Mouse (Mus musculus) WW6 (cell line): ENCODE results near the gene Scn3b.

ENCODE experiments used
- DNase-seq: peaks from one replicate; pipeline ENCODE4 v3.0.0-alpha.2; 2013; ENCODE audit warnings: low read depth, low spot score

Gene Scn3b

DNA sequence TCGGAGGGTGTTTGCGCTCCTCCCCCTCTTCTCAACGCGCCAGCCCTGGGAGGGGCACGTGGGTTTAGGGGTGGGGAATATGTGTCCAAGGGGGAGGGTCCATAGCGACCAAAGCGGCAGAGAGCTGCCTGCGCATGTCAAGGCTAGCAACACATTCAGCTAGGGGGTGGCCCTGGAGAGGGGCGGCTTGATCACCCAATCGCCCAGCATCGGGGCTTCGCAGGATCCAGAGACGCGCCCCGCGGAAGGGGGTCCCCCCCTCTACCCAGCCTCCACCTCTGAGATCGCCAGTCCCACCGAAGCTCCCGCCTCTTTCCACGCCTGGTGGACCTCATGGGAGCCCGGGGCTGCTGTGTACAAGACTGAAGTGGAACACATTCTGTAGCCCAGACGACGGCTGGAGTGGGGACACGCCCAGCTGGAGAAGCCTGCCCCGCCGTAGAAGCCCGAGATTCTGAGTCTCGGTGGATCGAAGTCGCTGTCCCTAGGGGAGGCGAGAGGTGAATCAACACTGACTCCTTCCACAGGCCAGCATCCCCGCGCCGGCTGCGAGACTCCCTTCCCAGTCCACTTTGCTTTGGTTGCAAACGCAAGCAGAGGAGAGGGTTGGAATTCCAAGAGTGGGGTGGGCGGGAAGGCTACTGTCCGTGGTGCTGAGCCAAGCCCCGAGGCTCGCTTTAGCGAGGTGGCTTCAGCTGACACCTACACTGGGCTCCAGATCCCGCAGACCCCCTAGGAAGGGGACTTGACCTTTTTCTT lies at the start of gene Scn3b:
Scn3b (plus strand) TSS at position 115 of the 759 bp plus-strand sequence.
- peak; percentile 54 for DNase-seq

DNA sequence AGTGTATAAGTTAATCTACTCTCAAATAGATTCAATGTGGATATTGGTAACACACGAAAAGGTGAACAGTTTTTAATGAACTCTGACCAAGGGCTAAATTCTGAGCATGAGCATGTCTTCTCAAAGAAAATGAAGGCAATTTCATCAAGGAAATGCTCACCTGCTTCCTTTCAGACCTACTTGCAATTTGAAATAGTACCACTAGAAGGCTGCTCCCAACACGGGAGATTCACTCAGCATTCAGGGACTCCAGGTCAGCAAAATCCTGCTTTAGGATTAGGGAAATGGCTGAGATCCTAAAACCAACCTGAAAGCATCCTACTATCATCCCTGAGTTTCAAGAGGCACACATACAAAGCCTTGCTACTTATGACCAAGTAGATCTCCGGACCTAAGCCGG lies 44.7 kb upstream of the Scn3b start:
- DNase-seq, result no peak

DNA sequence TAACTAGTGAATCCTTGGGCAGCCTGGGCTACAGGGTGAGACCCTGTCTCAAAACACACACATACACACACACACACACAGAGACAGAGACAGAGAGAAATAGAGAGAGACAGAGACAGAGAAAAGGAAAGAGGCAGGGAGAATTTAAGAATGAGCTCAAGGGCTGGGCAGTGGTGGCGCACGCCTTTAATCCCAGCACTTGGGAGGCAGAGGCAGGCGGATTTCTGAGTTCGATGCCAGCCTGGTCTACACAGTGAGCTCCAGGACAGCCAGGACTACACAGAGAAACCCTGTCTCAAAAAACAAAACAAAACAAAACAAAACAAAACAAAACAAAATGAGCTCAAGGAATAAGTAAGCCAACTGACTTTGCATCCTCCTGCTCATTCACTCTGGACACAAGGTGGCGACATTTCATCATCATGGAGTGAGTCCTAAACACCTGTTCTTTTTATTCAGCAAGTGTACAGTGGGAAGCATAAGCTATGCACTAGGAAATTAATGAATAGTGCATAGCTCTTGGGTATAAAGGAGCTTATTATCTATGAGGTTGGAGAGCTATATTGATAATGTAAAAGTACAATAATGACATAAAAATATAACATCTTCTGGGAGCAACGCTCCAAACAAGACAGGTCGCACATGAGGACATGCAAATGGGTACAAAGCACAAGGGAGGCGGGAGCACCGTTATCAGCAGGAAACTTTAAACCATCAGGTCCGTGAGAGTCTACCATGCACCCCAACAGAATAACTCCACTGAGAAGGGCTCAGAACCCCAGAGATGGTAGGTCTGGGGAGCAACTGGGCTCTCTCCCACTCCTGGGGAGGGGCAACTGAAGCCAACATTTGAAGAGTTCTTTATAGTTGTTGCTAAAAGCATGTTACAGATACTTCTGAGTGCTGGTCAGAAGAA lies 40.9 kb upstream of the Scn3b start:
- DNase-seq, result no peak

DNA sequence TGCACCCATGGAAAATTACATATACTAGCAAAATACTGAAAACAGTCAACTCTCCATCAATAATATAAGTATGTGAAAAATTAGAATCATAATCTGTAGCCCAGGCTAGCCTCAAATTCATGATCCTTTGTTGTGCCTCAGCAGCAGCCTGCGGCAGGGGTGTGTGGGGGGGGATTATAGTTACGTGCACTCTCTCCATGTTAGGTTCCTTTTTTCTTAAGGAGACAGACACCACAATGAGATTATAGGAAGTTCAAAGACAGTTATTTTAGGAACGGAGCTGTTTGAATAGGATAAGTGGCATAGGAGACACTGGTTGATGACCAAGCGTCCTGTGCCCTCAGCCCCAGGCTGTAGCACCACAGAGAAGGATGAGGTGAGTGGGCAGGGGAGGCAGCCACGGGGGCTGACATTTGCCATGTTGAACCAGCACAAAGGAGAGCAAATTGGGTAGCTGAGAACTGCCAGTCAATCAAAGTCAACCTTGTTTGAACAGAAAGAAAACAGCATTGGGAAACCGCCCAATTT lies 40.1 kb upstream of the Scn3b start:
- no peak for DNase-seq

DNA sequence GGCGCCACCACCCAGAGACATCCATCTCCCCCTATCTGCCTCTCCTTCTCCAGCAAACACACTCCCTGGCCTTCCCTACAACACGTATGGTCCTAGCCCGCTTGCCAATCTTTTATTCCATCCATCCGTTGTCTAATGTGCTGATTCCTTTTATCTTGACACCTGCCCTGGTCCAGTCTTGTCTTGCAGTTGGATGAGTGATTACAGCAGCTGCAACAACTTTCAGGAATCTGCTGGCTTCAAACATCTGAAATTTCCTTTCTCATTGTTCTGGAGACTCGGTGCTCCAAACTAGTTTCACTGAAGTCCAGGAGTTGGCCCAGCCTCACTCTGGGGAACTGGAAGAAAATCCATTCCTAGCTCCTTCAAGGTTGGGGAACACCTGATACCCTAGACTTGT lies 39.5 kb upstream of the Scn3b start:
- no peak for DNase-seq

DNA sequence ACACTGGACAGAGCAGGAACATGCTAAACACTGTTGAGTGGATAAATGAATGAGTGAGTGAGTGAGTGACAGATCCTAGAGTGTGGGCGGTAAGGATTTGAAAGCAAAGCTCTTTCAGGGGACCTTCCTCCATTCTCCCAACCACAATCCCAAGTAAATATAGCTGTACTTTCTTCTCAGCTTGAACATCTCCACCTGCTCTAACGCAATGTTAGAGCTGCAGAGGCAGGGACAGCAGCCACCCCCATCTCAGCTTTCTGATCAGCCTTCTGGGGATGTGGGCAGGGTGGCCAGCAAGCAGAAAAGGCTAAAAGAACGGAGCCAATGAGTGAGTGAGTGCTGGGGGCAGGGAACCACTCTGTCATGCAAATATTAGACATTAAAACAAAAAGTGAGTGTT lies 38.0 kb upstream of the Scn3b start:
- DNase-seq, result no peak

DNA sequence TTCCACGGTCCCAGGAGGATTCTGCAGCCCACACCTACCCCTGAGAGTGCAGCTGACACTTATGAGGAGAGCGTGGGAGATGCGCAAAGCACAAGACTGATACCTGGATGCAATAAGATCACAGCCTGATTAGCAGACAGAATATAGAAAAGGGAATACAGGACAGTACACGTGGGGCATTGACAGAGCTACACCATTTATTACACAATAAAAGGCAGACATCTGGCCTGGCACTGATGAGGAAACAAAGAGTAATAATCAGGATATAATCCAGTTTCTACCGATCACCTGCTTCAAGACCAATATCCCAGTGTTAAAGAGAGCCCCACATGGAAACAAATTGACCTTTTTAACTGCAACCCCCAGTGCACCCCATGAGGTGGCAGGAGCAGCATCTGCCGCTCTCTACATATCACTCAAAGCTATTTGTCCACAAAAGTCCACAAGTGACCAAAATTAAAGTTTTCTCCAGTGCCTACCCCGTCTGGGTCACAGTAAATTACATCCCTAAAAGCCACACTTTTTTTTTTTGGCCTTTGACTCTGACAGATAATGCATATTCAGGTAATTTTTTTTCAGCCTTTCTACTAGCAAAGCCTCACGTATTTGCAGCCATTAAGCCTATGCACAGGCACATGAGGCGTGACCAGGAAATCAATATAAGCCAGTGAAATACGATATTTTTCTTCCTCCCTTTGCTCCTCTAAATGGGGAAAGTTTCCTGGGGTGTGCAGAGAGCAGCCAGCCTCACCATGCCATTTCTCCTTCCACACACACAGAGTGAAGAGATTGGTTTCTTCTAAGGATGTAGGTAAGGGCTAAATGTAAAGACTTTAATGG lies 34.6 kb upstream of the Scn3b start:
- no peak for DNase-seq

DNA sequence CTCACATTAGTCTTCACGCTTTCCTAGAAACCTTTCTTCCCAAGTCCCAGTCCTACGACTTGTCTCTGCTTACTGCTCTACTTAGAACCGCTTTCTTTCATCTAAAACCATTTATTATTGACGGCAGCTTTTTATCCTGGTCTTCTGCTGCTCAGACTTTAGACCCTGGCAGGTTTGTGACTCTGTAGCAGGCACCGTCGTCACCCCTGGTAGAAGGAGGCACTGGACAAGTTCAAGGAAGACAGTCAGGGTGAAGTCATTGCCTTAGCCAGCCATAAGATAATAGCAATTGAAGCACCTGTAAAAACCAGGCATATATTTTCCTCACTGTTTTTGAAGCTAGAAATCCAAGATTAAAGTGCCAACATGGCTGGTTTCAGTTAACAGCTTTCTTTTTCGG lies 33.8 kb upstream of the Scn3b start:
- DNase-seq, result no peak

DNA sequence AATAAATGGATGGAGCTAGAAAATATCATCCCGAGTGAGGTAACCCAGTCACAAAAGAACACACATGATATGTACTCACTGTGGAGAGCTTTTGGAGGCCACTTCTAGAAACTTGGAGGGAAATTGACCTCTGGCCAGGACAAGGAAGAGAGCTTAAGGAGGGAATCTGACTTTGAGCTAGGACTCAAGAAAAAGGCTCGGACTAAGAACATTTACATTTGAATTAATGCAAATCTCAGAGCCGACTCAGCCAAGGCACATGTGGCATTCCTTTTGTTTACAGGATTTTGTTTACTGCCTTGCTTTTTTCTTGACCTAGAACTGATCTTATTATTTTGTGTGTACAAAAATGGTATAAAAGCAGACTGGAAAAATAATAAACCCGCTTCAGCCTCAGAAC lies 29.3 kb upstream of the Scn3b start:
- no peak for DNase-seq

DNA sequence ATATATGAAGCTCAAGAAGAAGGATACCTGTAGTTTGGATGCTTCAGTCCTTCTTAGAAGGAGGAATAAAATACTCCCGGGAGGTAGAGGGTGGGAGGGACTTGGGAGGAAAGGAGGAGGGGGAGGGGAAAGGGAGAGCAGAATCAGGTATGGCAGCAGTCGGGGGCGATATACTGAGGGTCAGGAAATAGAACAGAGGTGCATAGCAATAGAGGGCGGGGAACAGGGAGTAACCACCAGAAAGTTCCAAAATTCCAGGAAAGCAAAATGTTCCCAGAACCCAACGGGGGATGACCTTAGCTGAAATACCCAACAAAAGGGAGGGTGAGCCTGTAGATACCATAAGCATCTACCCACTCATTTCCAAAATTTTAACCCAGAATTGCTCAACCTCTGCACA lies 28.7 kb upstream of the Scn3b start:
- no peak for DNase-seq

DNA sequence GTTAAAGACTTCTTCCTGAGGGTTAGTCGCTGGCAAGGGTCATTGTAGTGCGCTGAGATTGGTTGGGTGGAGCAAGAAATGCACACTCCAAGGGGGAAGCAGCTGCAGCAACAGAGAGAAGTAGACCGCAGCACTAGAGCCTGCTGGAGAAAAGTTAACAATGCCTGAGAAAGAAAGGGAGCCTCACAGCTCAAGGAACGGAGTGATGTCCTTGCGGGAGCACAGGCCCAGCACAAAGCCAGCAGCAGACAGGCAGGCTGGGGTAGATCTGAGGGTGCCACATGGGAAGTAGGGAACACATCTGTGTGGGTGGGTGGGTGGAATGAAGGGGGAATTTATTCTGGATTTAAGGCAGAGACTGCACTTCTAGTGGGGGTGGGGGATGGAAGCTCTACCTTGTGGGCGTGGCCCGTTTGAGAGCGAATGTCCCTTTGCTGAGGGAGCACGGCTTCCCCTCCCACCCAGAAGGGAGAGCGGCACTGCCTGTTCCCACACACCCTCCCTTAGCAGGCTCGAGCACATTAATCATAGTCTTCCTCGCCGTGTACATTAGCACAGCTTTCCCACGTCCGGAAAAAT lies 27.7 kb upstream of the Scn3b start:
- DNase-seq, result no peak

DNA sequence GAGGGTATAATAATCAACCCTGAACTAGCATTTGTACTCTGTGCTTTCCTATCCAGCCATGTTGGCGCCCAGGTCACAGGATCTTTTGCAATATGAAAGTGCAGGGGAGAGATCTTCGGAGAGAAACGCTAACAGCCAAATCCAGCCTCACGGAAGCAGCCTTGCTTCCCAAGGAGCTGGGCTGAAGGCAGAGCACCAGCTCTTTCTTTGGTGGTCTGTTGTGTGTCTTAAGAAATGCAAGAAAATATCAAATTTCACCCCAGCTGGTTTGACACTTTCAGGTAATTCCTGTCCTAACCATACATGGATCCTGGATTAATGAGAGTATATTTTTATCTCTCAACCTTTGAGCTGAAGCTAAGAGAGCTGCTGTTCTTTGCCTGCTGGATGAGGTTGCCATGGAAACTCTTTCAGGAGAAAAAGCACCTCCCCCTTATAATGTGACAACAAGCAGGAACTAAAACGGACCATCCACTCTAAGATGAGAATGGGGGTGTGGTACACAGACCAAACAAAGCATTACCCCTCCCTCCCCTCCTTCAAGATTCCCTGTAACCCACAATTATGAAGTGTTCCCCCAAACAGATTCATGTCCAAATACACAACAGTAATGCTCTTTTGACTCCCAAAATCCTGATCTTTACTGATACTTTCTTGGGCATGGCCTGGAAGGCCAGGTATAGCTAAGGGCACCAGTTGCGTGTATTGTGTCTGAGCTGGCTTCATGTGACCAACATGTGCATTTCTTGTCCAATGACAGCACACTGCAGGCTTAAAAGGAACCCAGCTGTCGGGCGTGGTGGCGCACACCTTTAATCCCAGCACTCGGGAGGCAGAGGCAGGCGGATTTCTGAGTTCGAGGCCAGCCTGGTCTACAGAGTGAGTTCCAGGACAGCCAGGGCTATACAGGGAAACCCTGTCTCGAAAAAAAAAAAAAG lies 26.8 kb upstream of the Scn3b start:
- DNase-seq, result no peak

DNA sequence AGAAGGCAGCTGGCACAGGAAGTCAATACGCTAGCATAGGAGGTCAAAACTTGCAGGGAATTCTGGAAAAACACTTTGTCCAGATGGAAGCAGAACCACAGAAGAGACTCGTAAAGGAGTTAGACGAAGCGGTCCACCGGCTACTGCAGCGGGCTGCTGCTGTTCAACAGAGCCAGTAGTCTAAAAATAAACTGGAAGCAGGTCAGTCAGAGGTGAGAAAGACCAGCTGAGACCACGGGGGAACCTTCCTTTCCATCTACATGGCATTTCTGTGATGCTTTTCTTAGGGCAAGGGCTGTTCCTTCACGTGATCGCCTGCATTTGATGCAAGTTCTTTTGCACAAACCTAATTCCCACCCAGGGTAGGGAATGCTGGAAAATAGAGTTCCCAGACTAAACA lies 23.6 kb upstream of the Scn3b start:
- DNase-seq, result no peak

DNA sequence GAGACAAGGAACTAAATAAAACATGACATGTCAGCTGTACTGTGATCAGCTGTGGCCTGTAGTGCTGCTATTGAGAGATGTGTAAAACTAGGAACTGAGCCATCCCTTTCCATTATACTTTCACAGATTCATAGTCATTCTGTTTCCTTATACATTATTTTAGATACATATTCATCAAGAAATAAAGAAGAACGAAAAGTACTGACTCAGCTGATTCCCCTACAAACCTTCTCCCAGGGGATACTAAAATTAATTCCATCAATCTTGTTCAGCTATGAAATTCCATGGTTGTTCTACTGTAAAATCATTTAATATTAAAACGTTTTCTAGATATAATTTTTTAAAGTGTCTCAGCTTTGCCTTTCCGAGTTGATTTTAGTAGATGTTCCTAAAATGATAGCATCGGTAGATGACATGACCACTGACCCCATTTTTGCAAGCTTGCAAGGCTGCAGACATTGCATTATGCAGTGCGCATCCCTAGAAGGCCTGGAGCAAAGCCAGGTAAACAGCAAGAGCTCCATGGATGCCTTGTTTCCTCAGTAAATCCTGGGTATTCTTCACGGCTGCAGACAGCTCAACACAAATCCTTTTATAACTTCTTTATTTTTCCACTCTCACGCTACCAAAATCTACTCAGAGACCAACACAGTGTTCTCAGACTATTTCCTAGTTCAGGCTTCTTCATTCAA lies 22.9 kb upstream of the Scn3b start:
- no peak for DNase-seq

DNA sequence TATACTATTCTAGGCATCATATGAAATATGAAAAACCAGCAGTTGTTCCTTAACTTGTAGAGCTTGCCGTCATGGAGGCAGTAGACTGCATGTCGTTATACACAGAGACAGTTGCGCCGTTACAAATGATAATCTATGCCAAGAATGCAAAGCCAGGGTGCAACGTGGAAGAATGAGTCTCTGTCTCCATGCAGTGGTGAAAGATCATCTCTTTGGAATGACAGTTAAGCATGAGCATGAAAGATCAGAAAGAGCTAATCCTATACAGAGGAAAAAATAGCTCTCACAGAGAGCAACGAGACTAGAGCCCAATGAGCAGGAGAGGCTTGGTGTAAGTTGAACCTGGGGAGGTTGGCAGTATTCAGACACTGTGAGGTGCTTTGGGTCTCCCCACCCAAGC lies 22.3 kb upstream of the Scn3b start:
- no peak for DNase-seq

DNA sequence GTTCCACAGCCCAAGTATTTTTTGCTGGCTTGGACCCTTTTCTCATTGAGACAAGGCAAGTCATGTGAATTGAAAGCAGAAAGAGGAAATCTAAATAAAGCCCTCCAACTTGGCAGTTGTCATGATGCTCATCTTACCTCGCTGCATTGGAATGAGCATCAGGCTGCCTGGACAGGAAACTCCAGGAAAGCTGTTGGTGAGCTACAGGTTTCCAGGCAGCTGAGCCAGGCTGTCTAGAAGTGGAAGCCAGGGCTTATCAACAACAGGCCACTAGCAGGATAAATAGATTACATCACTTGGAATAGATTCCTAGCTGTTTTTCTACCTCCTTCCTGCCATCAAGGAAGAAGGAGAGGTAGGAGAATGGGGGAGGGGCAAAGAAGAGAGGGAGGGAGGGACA lies 19.9 kb upstream of the Scn3b start:
- no peak for DNase-seq

DNA sequence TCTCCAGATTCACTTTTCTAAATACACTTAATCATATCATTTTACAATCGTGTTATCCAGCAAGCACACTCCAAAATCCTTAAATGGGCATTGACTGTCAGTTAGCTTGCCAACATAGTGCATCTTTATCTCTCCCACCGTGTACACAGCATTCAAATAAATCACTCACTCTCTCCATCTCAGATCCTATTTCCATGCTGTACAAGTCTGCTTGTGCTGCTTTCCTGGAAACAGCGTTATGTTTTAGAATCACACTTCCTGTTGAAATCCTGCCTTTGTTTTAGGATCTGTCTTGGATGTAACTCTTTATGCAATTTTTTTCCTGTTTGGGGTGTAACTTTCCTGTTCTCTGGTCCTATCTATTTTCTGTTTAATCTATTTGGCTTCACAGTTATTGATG lies 16.6 kb upstream of the Scn3b start:
- no peak for DNase-seq

DNA sequence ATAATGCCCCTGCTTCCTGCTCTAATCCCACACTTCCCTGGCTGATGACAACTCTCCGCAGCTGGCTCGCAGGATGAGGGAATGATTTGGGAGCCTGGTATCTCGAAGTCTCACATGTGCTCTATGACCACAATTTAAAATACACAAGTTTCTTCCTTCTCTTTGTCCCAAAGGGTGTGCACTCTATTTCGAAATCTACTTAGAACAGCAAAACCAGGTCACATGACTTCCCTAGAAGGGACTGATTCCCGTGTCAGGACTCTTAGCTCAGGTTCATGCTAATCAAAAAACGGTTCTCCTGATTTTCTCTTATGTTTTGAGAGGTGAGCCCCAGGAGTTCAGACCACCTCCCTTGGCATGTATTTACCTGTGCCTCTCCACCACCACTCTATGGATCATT lies 5.1 kb upstream of the Scn3b start:
- DNase-seq, result no peak

DNA sequence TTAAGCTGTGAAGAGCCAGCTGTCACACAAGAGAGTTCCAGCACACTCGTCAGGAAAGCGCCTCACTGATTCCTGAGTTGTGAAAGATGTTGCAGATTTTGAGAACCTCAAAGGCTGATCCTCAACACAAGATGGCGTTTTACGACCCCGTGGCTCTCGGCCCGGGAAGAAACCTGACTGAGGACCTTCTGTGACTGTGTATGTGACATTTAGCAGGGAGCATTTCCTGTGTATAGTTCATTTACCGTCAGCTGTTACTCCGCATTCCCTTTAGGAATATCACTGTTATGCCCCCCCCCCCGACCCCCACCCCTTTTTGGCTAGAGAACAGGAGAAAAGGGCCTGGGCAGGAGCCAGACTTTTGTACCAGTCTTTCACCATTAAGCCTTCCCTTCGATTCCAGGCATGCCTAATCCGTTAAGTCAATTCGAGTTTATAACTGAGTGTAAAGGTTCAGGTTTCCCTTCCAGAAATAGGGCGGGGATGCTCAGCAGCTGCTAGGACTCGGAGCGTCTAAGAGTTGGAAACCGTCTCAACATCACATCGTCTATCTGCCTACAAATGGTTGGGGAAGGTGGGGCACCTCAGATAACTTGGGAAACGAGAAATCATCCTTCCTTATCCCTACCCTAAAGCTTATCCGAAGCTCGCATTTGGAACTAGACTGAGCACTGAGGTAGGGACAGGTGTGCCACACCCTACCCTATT lies 823 bp upstream of the Scn3b start:
- DNase-seq, result no peak
